Mouse (Mus musculus) myocyte (in vitro differentiated cells): ENCODE measurements around the gene Prkg2.

Experiments
- E2F4 ChIP-seq: IDR thresholded peaks from one replicate; pipeline ENCODE4 v1.6.1; 2011; ENCODE audit warnings: mild to moderate bottlenecking, control low read depth, moderate library complexity; ENCODE audit not compliant: insufficient read depth
- POLR2A ChIP-seq: IDR thresholded peaks from one replicate; pipeline ENCODE4 v1.6.1; 2011; ENCODE audit warnings: low read depth, mild to moderate bottlenecking, control low read depth, moderate library complexity; ENCODE audit not compliant: insufficient read length
- REST ChIP-seq: IDR thresholded peaks from one replicate; pipeline ENCODE4 v1.6.1; 2011; ENCODE audit warnings: mild to moderate bottlenecking, control low read depth, moderate library complexity; ENCODE audit not compliant: insufficient read depth, insufficient read length

GRCm38 (mm10) chr5:98897946-98898345, 139.2 kb downstream of the Prkg2 start:
- no peak for TF ChIP-seq E2F4
- no peak for TF ChIP-seq REST
- no peak for TF ChIP-seq POLR2A
